Mouse (Mus musculus): ENCODE measurements around the gene AF067063.
A peak's percentile ranks its signal among the peaks of the same experiment; 100 is the strongest.
"Not testable (repeated sequence)": the region's sequence is repeated elsewhere in the genome, so short reads cannot be mapped to it uniquely, and the experiment has no call there.

The AF067063 gene

GRCm38 (mm10) chr13:119830116-119830515 lies at the start of gene AF067063:
AF067063 (minus strand) TSS chr13:119830216.
- not testable (repeated sequence) for DNase-seq

- not testable (repeated sequence) for DNase-seq
Measured at GRCm38 (mm10) chr13:119864395-119864999, 34.5 kb upstream of the AF067063 start.

- DNase-seq, result not testable (repeated sequence)
Measured at GRCm38 (mm10) chr13:119862399-119862798, 32.4 kb upstream of the AF067063 start.

- not testable (repeated sequence) for DNase-seq
Measured at GRCm38 (mm10) chr13:119839982-119840381, 10.0 kb upstream of the AF067063 start.

- peak; percentile 19 for DNase-seq
Measured at GRCm38 (mm10) chr13:119837719-119838337, 7.8 kb upstream of the AF067063 start.

- not testable (repeated sequence) for DNase-seq
Measured at GRCm38 (mm10) chr13:119836324-119836811, 6.4 kb upstream of the AF067063 start.

GRCm38 (mm10) chr13:119835320-119836056 lies 5.5 kb upstream of the AF067063 start, which contains the start of gene D13Ertd608e:
D13Ertd608e (plus strand) TSS chr13:119836006.
- peak; percentile 8 for DNase-seq

- no peak for DNase-seq
Measured at GRCm38 (mm10) chr13:119817579-119818206, 12.3 kb downstream of the AF067063 start.

- DNase-seq, result no peak
Measured at GRCm38 (mm10) chr13:119816798-119817197, 13.2 kb downstream of the AF067063 start.

GRCm38 (mm10) chr13:119810031-119810430 lies 20.0 kb downstream of the AF067063 start:
- DNase-seq, result no peak

GRCm38 (mm10) chr13:119808937-119809336 lies 21.1 kb downstream of the AF067063 start:
- DNase-seq, result no peak

- no peak for DNase-seq
Measured at GRCm38 (mm10) chr13:119797656-119798055, 32.4 kb downstream of the AF067063 start.

- DNase-seq, result no peak
Measured at GRCm38 (mm10) chr13:119792791-119793404, 37.1 kb downstream of the AF067063 start.

- no peak for DNase-seq
Measured at GRCm38 (mm10) chr13:119791580-119792135, 38.4 kb downstream of the AF067063 start.

GRCm38 (mm10) chr13:119790761-119791579 lies 39.0 kb downstream of the AF067063 start, which contains the start of gene Zfp131:
Zfp131 (minus strand) TSS chr13:119790889.
- DNase-seq, result peak; percentile 95

- DNase-seq, result peak; percentile 58
Measured at GRCm38 (mm10) chr13:119789851-119790717, 39.9 kb downstream of the AF067063 start.

- no peak for DNase-seq
Measured at GRCm38 (mm10) chr13:119783581-119783980, 46.4 kb downstream of the AF067063 start.
